Mouse (Mus musculus): ENCODE measurements around the gene Krit1. TPM values are rescaled to one million over a fixed set of nuclear protein-coding genes. Genes with fewer than 3 reads are reported as not detected.
"Not testable (repeated sequence)": the region's sequence is repeated elsewhere in the genome, so short reads cannot be mapped to it uniquely, and the experiment has no call there.

Gene Krit1
- 56.9 and 61.0 TPM in 2 replicates for total RNA-seq (2021)
- long read RNA-seq, transcript Krit1-201 (17 exons, 2,930 nt) = major isoform, 5 of 33 reads
- long read RNA-seq, partial matches to known transcripts = 7 of 33 reads
- long read RNA-seq, other reads (novel, unspliced or antisense) = 21 of 33 reads

GRCm38 (mm10) chr5:3802433-3803291, at the start of gene Krit1, which contains the start of gene Ankib1:
Gene Krit1 (plus strand): TSS chr5:3803184.
Gene Ankib1 (minus strand): TSS chr5:3802925.
- DNase-seq = peak; percentile 92

GRCm38 (mm10) chr5:3771512-3771911, 31.5 kb upstream of the Krit1 start:
- no peak for DNase-seq

- DNase-seq = no peak
Observed at GRCm38 (mm10) chr5:3772017-3772416, 31.0 kb upstream of the Krit1 start.

DNA sequence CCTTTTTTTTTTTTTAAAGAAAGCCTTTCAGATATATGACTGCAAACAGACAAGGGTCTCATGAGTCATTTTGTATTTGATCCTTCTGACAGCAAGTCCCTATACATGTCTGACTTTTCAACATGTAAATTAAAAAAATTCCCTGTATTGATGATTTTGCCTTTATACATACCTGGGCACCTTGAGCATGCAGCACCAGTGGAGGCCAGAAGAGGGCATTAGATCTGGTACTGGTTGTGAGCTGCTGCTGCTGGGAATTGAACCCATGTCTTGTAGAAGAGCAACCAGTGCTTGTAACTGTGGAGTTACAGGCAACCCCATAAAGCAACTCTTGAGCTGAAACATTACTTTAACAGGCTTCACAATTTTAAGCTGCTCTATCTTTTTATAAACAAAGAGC, 20.3 kb upstream of the Krit1 start:
- no peak for DNase-seq

DNA sequence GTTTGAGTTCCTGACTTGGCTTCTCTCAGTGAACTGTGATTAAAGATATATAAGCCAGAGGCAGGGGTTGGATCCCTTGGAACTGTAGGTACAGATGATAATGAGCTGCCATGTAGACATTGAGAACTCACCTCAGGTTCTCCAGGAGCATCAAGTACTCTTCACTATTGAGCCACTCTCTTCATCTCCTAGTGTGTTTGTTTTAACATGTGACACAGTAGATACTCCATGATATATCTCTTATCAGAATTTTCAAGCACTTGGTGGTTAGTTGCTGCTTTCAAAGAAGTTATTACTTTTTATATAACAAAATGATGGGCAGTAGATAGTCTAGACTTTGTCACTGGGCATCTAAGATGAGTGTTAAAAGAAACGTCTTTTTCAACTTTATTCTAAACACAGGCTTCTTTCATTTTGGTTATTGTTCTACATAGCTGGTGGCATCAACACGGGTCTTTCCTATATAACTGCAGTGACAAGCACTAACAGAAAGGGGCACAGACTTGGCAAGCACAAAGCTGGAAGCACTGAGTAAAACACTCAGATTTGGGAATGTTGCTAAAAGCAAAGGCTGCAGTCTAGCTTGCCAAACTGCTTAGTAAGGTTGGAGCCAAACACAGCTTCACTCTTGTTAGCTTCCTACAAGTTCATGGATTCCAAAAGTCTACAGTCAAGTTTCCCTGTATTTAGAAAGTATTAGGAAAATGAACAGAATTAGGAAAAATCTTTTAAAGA, 18.9 kb upstream of the Krit1 start:
- DNase-seq = no peak

DNA sequence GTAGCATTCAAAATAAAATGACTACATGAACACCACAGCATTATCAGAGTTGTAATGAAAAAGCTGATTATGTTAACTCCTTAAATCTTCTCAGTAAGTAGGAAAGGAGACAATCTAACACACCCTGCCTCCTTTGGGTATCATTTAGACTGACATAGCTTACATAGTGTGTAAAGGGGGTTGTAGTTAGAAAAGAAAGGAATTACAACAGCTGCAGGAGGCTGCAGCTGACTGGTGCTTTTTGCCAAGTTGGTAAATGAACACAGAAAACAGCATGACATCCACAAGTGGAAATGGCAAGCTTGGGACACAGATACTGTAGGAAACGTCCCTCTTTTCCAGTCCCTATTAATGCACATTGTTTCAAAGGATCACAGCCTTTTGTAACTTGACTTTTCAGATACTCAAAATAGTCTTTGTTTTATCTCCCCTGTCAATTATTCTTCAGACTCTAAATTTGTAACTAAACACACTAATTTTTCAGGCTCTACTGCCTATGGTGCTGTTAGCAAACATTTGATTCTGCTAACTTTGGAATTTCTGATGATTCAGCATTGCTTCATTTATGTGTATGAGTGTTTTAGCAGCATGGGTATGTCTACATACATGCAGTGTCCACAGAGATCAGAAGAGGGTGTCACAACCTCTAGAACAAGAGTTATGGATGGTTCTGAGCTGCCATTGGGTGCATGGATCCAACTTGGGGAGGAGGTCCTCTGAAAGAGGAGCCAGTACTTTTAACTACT, 18.1 kb upstream of the Krit1 start:
- no peak for DNase-seq

DNA sequence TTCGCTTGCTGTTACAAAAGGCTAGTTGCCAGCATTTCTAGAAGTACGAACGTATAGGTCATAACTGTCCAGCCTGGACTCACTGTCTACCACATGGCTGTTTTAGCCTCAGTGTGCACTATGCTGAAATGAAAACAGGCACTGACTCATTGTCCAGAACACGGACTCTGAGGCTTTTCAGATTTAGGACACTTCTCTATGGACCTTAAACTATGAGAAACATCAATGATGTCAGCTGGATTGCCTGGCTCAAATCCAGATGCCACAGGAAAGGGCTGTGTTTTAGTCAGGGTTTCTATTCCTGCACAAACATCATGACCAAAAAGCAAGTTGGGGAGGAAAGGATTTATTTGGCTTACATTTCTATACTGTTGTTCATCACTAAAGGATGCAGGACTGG, 15.4 kb upstream of the Krit1 start:
- peak; percentile 48 for DNase-seq

DNA sequence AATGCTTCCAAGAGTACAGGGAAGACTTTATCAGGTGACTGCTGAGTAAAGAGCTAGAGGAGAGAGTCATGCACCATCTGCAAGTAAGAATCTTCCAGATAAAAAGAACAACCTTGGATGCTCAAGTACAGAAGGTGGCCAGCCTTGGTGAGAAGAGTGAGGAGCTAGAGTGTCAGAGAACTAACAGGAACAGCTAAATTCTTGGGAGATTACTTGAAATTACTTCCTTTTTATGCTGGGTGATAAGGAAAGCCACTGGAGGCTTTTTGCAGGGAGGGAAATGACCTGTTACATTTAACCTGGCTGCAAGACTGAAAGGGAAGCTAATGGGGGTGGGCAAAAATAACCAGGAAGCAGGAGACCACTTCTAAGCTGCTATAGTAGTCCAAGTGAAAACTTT, 11.9 kb upstream of the Krit1 start:
- no peak for DNase-seq

- not testable (repeated sequence) for DNase-seq
Observed at GRCm38 (mm10) chr5:3797101-3797500, 5.9 kb upstream of the Krit1 start.

- not testable (repeated sequence) for DNase-seq
Observed at GRCm38 (mm10) chr5:3798656-3799055, 4.3 kb upstream of the Krit1 start.

DNA sequence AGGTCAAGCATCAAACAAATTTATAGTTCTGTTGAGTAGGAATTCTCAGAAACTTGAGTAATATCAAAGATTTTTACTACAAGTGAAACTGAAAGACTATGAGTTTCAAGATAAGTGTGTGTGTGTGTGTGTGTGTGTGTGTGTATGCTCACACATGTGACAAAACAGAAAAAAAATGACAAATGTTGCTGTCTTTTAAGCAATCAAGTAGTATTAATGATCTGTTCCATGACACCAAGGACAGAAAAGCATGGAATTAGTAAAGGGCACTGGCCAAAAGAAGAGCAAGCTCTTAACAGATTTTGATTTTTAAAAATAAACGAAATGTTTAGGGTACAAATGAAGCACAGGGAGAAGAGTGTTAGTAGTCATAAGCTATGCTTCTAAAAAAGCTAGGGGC, 2.9 kb upstream of the Krit1 start:
- DNase-seq = no peak

DNA sequence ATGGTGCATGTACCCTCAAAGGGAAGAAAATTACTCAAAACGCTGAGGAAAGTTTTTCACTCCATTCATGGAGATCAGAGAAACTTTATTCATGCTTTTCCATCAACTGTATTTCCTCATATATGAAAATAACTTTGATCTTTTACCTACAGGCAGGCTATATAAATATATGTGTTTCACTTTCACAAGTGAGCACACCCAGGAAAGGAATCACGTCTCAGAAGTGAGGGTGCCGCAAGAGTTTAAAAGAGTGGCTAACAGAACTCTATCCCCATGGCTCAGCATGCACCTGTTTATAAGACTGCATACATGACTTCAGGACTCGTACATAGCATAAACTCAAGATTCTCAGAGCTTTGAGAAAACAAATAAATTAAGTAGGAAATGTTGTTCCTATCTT, 2.1 kb upstream of the Krit1 start:
- DNase-seq = no peak

GRCm38 (mm10) chr5:3801672-3802432, 1.1 kb upstream of the Krit1 start:
- no peak for DNase-seq

DNA sequence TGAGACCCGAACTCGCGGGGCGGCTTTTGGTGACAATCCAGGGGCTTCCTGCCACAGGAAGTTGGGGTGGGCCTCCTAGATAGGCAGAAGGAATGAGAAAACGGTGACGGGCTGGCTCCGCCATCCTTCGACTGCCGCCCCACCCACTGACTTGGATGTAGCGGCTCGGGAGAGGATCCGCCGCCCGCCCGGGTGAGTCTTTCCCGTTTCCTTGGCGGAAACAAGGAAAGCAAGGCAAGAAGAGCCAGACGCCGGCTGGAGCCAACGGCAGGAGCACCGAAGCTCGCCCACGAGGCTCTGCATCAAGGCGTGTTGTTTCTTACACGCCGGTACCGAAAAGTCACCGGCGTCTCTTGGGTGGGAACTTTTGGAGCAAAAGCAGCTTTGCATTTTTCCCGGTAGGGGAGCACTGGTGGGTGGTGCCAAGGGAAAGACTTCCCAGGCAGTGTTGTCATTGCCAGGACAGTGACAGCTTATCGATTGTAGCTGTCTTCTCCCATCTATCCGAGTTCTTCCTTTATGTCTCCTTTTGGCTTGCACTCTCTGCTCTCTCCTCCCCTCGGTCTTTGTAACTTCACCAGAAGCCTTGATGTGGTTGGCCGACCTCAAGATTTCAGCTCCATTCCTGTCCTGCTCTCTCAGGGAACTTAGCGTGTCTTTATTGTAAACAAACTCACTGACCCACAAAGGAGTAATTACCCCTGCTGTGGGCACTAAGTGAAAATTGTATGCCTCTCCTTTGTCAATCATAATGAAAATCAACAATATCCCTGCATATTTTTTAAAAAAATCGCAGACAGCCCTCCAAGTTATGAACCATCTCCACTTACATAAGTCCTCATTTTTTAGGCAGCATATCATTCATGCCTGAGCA, 545 bp downstream of the Krit1 start:
- no peak for DNase-seq

DNA sequence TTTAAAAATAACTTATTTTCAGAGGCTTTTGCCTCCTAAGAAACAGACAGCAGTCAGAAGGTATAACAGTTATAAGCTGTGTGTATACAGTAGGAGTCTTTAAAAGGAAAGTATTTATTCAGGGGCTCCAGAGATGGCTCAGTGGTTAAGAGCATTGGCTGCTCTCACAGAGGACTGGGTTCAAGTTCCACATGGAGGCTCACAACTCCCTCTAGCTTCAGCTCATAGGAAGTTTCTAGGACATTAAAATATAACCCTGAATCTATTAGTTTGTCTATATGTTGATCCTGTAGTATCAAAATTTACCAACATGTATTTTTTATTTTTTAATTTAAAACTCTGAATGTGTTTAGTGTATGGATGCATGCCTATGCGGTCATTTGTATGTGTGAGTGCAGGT, 5.5 kb downstream of the Krit1 start:
- no peak for DNase-seq

DNA sequence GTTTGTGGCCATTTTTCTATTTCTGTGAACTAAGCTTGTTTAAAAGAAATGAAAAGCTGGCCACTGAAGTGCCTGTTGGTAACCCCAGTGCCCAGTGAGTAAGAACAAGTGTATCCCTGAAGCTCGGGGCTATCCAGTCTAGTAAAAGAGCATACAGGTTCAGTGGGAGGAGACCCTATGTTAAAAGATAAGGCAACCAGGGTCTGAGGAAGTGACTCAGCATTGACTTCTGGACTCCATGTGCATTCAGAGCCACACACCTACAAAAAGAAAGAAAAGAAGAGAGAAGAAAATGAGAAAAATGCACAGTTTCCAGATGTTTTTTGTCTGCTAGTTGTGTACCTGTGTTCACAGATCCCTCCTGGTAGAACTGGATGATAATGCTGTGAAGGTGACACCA, 31.1 kb downstream of the Krit1 start:
- DNase-seq = no peak

DNA sequence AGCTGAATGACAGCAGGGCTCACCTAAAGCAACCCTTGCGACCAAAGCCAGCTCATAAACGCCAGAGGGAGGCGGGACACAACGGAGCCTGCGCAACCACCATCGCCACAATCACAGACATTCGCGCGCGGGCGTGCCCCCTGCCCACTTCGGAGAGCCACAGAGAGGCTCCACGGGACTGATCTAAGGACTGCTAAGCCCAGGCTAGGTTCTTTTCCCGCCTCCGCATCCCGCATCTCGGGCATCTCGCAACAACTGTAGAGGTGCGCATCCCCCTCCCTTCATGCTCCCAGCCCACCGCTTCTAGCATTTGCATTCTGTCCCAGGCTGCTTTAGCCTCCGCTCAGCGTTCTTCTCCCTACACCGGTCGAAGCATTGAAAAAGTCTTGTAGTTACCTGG, 42.0 kb downstream of the Krit1 start, which contains the start of gene Lrrd1:
Lrrd1 (plus strand) TSS at position 148 of the 400 bp plus-strand sequence.
- peak; percentile 14 for DNase-seq

GRCm38 (mm10) chr5:3870161-3870560, 67.2 kb downstream of the Krit1 start:
- peak; percentile 8 for DNase-seq

GRCm38 (mm10) chr5:3872348-3872747, 69.4 kb downstream of the Krit1 start:
- no peak for DNase-seq

GRCm38 (mm10) chr5:3873485-3873884, 70.5 kb downstream of the Krit1 start:
- no peak for DNase-seq

DNA sequence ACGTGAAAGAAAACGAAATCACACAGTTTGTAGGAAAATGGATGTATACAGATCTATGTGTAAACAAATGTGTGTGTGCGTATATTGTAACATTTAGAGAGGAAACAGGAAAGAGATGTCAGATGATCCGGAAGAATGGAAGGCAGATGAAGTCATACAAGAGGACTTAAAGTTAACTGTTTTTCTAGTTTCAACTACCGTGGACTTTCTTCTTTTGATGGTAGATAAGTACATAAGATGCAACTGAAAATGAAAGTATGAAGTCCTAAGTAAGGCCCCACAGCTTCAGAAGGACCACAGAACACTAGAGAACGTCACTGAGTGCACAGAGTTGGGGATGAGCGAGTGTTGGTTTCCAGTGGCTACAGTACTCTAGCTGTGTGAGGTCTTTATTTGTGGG, 83.9 kb downstream of the Krit1 start:
- not testable (repeated sequence) for DNase-seq
